Mouse (Mus musculus): ENCODE measurements around the gene Ffar1.

Ffar1 gene

GRCm38 (mm10) chr7:30861464-30861863 is at the start of gene Ffar1:
Ffar1 (minus strand) TSS chr7:30861564.
- no peak for DNase-seq (ENCODE audit: low spot score)

GRCm38 (mm10) chr7:30909773-30910172 is 48.4 kb upstream of the Ffar1 start:
- DNase-seq (ENCODE audit: low spot score): no peak

- DNase-seq (ENCODE audit: low spot score): no peak
Observed at GRCm38 (mm10) chr7:30908992-30909431, 47.6 kb upstream of the Ffar1 start.

- DNase-seq (ENCODE audit: low spot score): no peak
Observed at GRCm38 (mm10) chr7:30908277-30908991, 47.1 kb upstream of the Ffar1 start.

- DNase-seq (ENCODE audit: low spot score): no peak
Observed at GRCm38 (mm10) chr7:30904042-30904441, 42.7 kb upstream of the Ffar1 start.

GRCm38 (mm10) chr7:30895217-30895616 is 33.9 kb upstream of the Ffar1 start:
- DNase-seq (ENCODE audit: low spot score): no peak

GRCm38 (mm10) chr7:30892515-30892914 is 31.2 kb upstream of the Ffar1 start:
- DNase-seq (ENCODE audit: low spot score): no peak

- DNase-seq (ENCODE audit: low spot score): no peak
Observed at GRCm38 (mm10) chr7:30891746-30892145, 30.4 kb upstream of the Ffar1 start.

- DNase-seq (ENCODE audit: low spot score): no peak
Observed at GRCm38 (mm10) chr7:30890681-30891080, 29.3 kb upstream of the Ffar1 start.

- no peak for DNase-seq (ENCODE audit: low spot score)
Observed at GRCm38 (mm10) chr7:30888786-30889185, 27.4 kb upstream of the Ffar1 start.

- no peak for DNase-seq (ENCODE audit: low spot score)
Observed at GRCm38 (mm10) chr7:30887568-30888188, 26.3 kb upstream of the Ffar1 start.

- DNase-seq (ENCODE audit: low spot score): no peak
Observed at GRCm38 (mm10) chr7:30886852-30887251, 25.5 kb upstream of the Ffar1 start.

GRCm38 (mm10) chr7:30884047-30884446 is 22.7 kb upstream of the Ffar1 start:
- no peak for DNase-seq (ENCODE audit: low spot score)

- no peak for DNase-seq (ENCODE audit: low spot score)
Observed at GRCm38 (mm10) chr7:30881367-30881766, 20.0 kb upstream of the Ffar1 start.

- DNase-seq (ENCODE audit: low spot score): no peak
Observed at GRCm38 (mm10) chr7:30880176-30880575, 18.8 kb upstream of the Ffar1 start, which contains the start of gene Cd22. Cd22 (minus strand) TSS chr7:30880342.

GRCm38 (mm10) chr7:30878950-30879349 is 17.6 kb upstream of the Ffar1 start:
- DNase-seq (ENCODE audit: low spot score): no peak

GRCm38 (mm10) chr7:30873083-30873482 is 11.7 kb upstream of the Ffar1 start:
- DNase-seq (ENCODE audit: low spot score): peak; percentile 13

- no peak for DNase-seq (ENCODE audit: low spot score)
Observed at GRCm38 (mm10) chr7:30863386-30863785, 2.0 kb upstream of the Ffar1 start.

- DNase-seq (ENCODE audit: low spot score): peak; percentile 38
Observed at GRCm38 (mm10) chr7:30859635-30860402, 1.5 kb downstream of the Ffar1 start.

GRCm38 (mm10) chr7:30859290-30859634 is 2.1 kb downstream of the Ffar1 start:
- peak; percentile 82 for DNase-seq (ENCODE audit: low spot score)

GRCm38 (mm10) chr7:30857746-30858145 is 3.6 kb downstream of the Ffar1 start:
- no peak for DNase-seq (ENCODE audit: low spot score)

- DNase-seq (ENCODE audit: low spot score): peak; percentile 63
Observed at GRCm38 (mm10) chr7:30856078-30856477, 5.3 kb downstream of the Ffar1 start, which contains the start of gene Ffar3. Ffar3 (minus strand) TSS chr7:30856178.

- DNase-seq (ENCODE audit: low spot score): no peak
Observed at GRCm38 (mm10) chr7:30851421-30851820, 9.9 kb downstream of the Ffar1 start.

All from MN1 (cell line).